Mouse (Mus musculus): ENCODE results near the gene Spata3. TPM values are rescaled to one million over a fixed set of nuclear protein-coding genes. Genes with fewer than 3 reads are reported as not detected.
"Not testable (repeated sequence)": the region's sequence is repeated elsewhere in the genome, so short reads cannot be mapped to it uniquely, and the experiment has no call there.

The Spata3 gene
- polyA plus RNA-seq (2015; fragmentation: Nextera tagmentation; extraction: Ambion mirVana): 0.13 TPM in 2 replicates

DNA sequence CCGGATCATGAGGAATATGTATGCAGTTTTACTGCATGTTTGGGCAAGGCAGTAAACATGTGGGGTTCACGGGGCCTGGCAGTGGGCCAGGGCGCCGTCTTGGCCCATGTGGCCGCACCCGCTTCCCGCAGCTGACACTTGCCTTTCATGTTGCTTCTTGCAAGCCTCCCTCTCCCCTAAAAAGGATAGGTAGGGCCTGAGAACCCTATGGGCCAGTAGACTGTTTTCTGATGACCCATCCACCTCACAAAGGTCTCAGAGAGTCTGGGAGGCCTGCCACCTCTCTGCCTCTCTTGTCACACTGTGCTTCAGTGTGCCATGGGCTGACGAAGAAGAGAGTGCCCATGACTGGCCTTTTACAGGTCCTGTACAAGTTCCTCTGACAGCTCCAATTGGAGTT is at the start of gene Spata3:
TSS of gene Spata3 (plus strand) at position 301 of the 400 bp plus-strand sequence.
- no peak within 1 kb of the TSS for H3K4me3 ChIP-seq (replicated peaks)
- no peak within 1 kb of the TSS for H3K27ac ChIP-seq
- no peak for ATAC-seq (ENCODE audit: low read depth)
- no peaks in the 10 kb centered on the region for H3K9me3 ChIP-seq (replicated peaks)
- 72% methylated on average over 8 of the region's 8 CpGs for WGBS (ENCODE audit: insufficient replicate concordance)
- no peak for DNase-seq
- peaks cover 45% of the 10 kb centered on the region for H3K27me3 ChIP-seq
- no peak within 1 kb of the TSS for H3K9ac ChIP-seq
- no peaks in the 10 kb centered on the region for H3K4me1 ChIP-seq (replicated peaks)
- no peak within 1 kb of the TSS for H3K4me2 ChIP-seq
- H3K36me3 ChIP-seq: no peaks in the 10 kb centered on the region

DNA sequence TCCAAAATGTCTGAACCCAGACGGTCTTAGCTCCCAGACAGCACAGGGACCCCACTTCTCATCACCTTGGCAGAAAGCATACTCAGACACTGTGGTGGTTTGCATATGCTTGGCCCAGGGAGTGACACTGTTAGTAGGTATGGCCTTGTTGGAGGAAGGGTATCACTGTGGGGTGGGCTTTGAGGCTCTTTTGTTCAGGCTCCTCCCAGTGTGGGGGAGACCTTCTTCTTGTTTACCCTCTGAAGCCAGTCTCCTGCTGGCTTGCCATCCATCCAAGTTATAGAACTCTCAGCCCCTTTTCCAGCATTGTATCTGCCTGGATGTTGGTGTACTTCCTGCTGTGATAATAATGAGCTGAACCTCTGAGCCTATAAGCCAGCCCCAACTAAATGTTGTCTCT is 47.5 kb upstream of the Spata3 start:
- Histone ChIP-seq H3K9ac (no peak overlapping the region), H3K4me2 (no peak overlapping the region), H3K9me3 (replicated peaks) (no peaks in the 10 kb centered on the region), H3K27ac (no peak overlapping the region), H3K27me3 (no peaks in the 10 kb centered on the region), H3K4me1 (replicated peaks) (no peaks in the 10 kb centered on the region), H3K4me3 (replicated peaks) (no peak overlapping the region), H3K36me3 (no peaks in the 10 kb centered on the region)
- DNase-seq (no peak), ATAC-seq (ENCODE audit: low read depth) (no peak)
- 70% methylated on average over 1 of the region's 1 CpGs for WGBS (ENCODE audit: insufficient replicate concordance)

GRCm38 (mm10) chr1:85969519-85969918 is 47.1 kb upstream of the Spata3 start:
- H3K4me3 ChIP-seq (replicated peaks): no peak overlapping the region
- H3K27ac ChIP-seq: no peak overlapping the region
- H3K4me1 ChIP-seq (replicated peaks): no peaks in the 10 kb centered on the region
- no peak overlapping the region for H3K4me2 ChIP-seq
- H3K27me3 ChIP-seq: no peaks in the 10 kb centered on the region
- no peak overlapping the region for H3K9ac ChIP-seq
- 53% methylated on average over 1 of the region's 1 CpGs for WGBS (ENCODE audit: insufficient replicate concordance)
- no peaks in the 10 kb centered on the region for H3K9me3 ChIP-seq (replicated peaks)
- no peaks in the 10 kb centered on the region for H3K36me3 ChIP-seq
- no peak for ATAC-seq (ENCODE audit: low read depth)
- no peak for DNase-seq

- H3K9me3 ChIP-seq (replicated peaks): no peaks in the 10 kb centered on the region
- no peak overlapping the region for H3K4me2 ChIP-seq
- H3K9ac ChIP-seq: no peak overlapping the region
- ATAC-seq (ENCODE audit: low read depth) (no peak), DNase-seq (no peak)
- no peaks in the 10 kb centered on the region for H3K4me1 ChIP-seq (replicated peaks)
- no peaks in the 10 kb centered on the region for H3K27me3 ChIP-seq
- H3K27ac ChIP-seq: no peak overlapping the region
- 71% methylated on average over 3 of the region's 3 CpGs for WGBS (ENCODE audit: insufficient replicate concordance)
- H3K4me3 ChIP-seq (replicated peaks): no peak overlapping the region
- no peaks in the 10 kb centered on the region for H3K36me3 ChIP-seq
These were observed 45.5 kb upstream of the Spata3 start for GRCm38 (mm10) chr1:85971070-85971469.

DNA sequence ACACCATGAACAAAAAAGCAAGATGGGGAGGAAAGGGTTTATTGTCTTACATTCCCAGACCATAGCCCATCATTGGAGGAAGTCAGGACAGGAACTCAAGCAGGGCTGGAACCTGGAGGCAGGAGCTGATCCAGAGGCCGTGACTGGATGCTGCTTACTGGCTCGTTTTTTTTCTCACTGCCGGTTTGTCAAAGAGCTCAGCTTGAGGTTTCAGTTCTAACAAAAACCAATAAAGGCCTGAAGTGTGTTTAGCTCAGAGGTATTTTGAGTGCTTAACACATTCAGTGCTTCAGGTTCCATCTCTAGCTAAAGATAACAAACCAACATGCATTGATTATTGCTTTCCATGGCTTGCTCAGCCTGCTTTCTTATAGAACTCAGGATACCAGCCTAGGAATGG is 44.3 kb upstream of the Spata3 start:
- no peaks in the 10 kb centered on the region for H3K27me3 ChIP-seq

GRCm38 (mm10) chr1:85973468-85973877 is 43.1 kb upstream of the Spata3 start:
- Histone ChIP-seq H3K27me3 (no peaks in the 10 kb centered on the region), H3K4me3 (replicated peaks) (no peak overlapping the region), H3K4me2 (no peak overlapping the region), H3K9me3 (replicated peaks) (no peaks in the 10 kb centered on the region), H3K36me3 (no peaks in the 10 kb centered on the region), H3K4me1 (replicated peaks) (no peaks in the 10 kb centered on the region), H3K9ac (no peak overlapping the region), H3K27ac (no peak overlapping the region)
- ATAC-seq (ENCODE audit: low read depth) (no peak), DNase-seq (no peak)
- 64% methylated on average over 2 of the region's 2 CpGs for WGBS (ENCODE audit: insufficient replicate concordance)

More for the DNA sequence above, 44.3 kb upstream of the Spata3 start:
- Histone ChIP-seq H3K9me3 (replicated peaks) (no peaks in the 10 kb centered on the region), H3K4me2 (no peak overlapping the region), H3K36me3 (no peaks in the 10 kb centered on the region), H3K9ac (no peak overlapping the region), H3K4me1 (replicated peaks) (no peaks in the 10 kb centered on the region), H3K27ac (no peak overlapping the region), H3K4me3 (replicated peaks) (no peak overlapping the region)
- WGBS (ENCODE audit: insufficient replicate concordance): 60% methylated on average over 3 of the region's 3 CpGs
- ATAC-seq (ENCODE audit: low read depth) (no peak), DNase-seq (no peak)

DNA sequence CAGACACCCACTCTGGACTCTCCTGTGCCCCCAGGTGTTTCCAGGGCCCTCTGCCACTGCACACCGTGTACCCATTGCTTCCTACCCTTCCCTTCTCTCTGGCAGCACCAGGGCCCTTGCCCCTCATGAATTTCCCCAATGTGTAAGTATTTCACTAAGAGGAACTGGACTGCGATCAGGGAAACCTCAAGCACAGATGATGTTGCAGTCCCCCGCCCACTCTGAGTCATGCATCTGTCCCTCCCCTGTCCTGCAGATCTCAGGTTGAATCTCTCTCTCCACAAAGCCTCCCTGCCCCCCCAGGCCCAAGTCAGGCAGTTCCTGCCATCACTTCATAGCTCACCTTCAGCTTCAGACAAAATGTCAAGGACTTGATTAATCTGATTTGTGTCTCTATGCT is 38.9 kb upstream of the Spata3 start:
- Histone ChIP-seq H3K4me3 (replicated peaks) (no peak overlapping the region), H3K27ac (no peak overlapping the region), H3K36me3 (no peaks in the 10 kb centered on the region), H3K4me1 (replicated peaks) (no peaks in the 10 kb centered on the region), H3K9me3 (replicated peaks) (no peaks in the 10 kb centered on the region), H3K9ac (no peak overlapping the region), H3K27me3 (no peaks in the 10 kb centered on the region), H3K4me2 (no peak overlapping the region)
- 15% methylated on average over 3 of the region's 3 CpGs for WGBS (ENCODE audit: insufficient replicate concordance)
- ATAC-seq (ENCODE audit: low read depth) (no peak), DNase-seq (no peak)

DNA sequence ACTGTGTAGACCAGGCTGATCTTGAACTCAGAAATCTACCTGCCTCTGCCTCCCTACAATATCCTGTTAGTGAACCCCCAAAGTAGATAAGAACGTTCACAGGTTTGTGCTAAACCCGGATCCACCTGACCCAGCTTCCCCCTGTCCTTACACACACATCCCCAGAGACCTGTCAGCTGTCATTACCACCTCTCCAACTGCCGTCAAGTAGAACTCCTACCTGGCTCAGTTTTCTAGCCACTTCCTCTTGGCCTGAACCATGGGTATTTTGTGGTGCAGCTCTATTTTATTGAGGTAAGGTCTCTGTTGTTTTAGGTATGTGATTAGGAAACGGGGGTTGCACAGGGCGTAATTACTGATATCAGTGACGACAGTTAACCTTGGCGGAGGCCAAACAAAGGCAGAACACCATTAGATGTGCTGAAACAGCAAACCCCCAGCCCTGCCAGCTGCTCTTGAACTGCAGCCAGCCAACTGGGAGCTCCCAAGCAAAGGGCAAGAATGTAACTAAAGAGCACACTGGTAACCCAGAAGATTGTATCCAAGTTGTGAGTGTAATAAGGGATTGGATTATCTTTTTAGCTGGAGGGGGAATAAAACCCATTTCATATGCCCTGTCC is 34.8 kb upstream of the Spata3 start:
- ATAC-seq (ENCODE audit: low read depth): no peak
- no peak for DNase-seq
- no peaks in the 10 kb centered on the region for H3K9me3 ChIP-seq (replicated peaks)
- H3K9ac ChIP-seq: no peak overlapping the region
- 32% methylated on average over 7 of the region's 7 CpGs for WGBS (ENCODE audit: insufficient replicate concordance)
- H3K4me2 ChIP-seq: no peak overlapping the region
- no peak overlapping the region for H3K4me3 ChIP-seq (replicated peaks)
- no peaks in the 10 kb centered on the region for H3K36me3 ChIP-seq
- H3K27ac ChIP-seq: no peak overlapping the region
- H3K27me3 ChIP-seq: no peaks in the 10 kb centered on the region
- no peaks in the 10 kb centered on the region for H3K4me1 ChIP-seq (replicated peaks)

DNA sequence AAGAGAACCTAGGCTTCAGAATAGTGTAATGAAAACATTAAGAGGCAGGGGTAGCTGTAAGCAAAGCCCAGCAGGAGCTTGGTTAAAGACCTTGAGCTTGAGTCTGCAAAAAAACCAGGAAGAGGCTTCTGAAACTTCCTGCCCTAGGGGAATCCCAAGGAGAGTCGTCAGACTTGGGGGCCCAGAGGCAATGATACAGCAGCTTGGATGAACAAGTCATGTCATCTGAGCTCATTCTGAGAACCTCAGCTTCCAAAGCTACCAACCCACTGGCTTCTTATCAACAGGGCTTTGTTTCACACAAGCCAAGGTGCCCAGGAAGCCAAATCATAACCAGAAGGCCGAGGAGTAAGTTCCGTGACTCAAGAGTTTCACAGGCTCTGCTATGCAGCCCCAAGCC is 30.8 kb upstream of the Spata3 start:
- WGBS (ENCODE audit: insufficient replicate concordance): 55% methylated on average over 3 of the region's 3 CpGs
- Histone ChIP-seq H3K36me3 (no peaks in the 10 kb centered on the region), H3K27ac (no peak overlapping the region), H3K9ac (no peak overlapping the region), H3K4me1 (replicated peaks) (0 out of 2 replicates have a peak, but pooled peaks cover 3% of the 10 kb centered on the region), H3K4me2 (no peak overlapping the region), H3K4me3 (replicated peaks) (no peak overlapping the region), H3K27me3 (no peaks in the 10 kb centered on the region), H3K9me3 (replicated peaks) (no peaks in the 10 kb centered on the region)
- ATAC-seq (ENCODE audit: low read depth) (no peak), DNase-seq (no peak)

DNA sequence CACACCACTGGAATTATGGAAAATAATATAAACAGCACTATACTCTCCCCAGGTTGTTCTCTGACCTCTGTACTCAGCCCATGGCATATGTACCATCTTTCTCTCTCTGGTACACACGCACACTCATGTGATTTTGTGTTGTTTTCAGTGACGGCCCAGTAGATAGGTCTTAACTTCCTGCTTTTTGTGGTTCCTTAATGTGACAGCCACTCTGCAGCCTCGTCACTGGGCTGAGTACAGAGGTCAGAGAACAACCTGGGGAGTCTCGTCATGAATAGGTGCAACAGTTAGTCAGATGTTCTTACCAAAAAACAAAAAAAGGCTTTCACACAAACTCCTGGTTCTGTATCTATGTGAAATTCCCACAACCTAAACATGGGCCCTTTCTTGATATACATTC is 28.3 kb upstream of the Spata3 start:
- no peaks in the 10 kb centered on the region for H3K9me3 ChIP-seq (replicated peaks)
- no peaks in the 10 kb centered on the region for H3K36me3 ChIP-seq
- H3K4me3 ChIP-seq (replicated peaks): no peak overlapping the region
- H3K27ac ChIP-seq: no peak overlapping the region
- H3K9ac ChIP-seq: no peak overlapping the region
- ATAC-seq (ENCODE audit: low read depth) (no peak), DNase-seq (no peak)
- H3K27me3 ChIP-seq: no peaks in the 10 kb centered on the region
- 0 out of 2 replicates have a peak, but pooled peaks cover 3% of the 10 kb centered on the region for H3K4me1 ChIP-seq (replicated peaks)
- H3K4me2 ChIP-seq: no peak overlapping the region
- WGBS (ENCODE audit: insufficient replicate concordance): 22% methylated on average over 4 of the region's 4 CpGs

- DNase-seq; H3K4me1 ChIP-seq (replicated peaks); H3K4me3 ChIP-seq (replicated peaks); ATAC-seq (ENCODE audit: low read depth); H3K4me2 ChIP-seq; H3K27me3 ChIP-seq; H3K9ac ChIP-seq; H3K27ac ChIP-seq; H3K9me3 ChIP-seq (replicated peaks); H3K36me3 ChIP-seq: not testable (repeated sequence)
- whole genome bisulfite sequencing (ENCODE audit: insufficient replicate concordance): 54% methylated on average over 4 of the region's 4 CpGs
These were observed 27.7 kb upstream of the Spata3 start for GRCm38 (mm10) chr1:85988882-85989281.

DNA sequence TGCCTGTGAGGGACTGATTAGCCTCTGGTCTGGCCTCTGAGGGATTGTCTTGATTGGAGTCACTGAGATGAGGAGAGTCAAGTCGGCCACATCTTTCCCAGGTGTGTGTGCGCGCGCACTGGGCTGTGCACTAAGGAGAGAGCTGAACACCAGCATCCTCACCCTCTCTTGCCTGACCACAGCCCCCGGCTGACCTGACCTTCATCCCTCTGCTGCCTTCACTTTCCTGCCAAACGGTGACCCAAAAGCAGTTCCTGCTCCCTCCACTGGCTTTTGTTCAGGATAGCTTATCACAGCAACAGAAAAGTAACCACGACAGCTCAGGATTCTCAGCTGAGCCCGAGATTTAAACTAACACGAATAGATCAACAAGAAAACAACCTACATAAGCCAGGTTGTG is 24.4 kb upstream of the Spata3 start:
- Histone ChIP-seq H3K4me2 (no peak overlapping the region), H3K9me3 (replicated peaks) (peaks cover 3% of the 10 kb centered on the region; the same call in 1 of the 2 replicates), H3K9ac (no peak overlapping the region), H3K27ac (no peak overlapping the region), H3K4me3 (replicated peaks) (no peak overlapping the region), H3K36me3 (no peaks in the 10 kb centered on the region), H3K27me3 (no peaks in the 10 kb centered on the region), H3K4me1 (replicated peaks) (0 out of 2 replicates have a peak, but pooled peaks cover 3% of the 10 kb centered on the region)
- ATAC-seq (ENCODE audit: low read depth) (no peak), DNase-seq (peak; percentile 6)
- WGBS (ENCODE audit: insufficient replicate concordance): 39% methylated on average over 9 of the region's 9 CpGs

All from liver, embryonic 13.5 days (tissue).